Mouse (Mus musculus): ENCODE measurements around the gene Iqsec2.

The Iqsec2 gene

GRCm38 (mm10) chrX:152143941-152144741 is at the start of gene Iqsec2:
Iqsec2 (plus strand) TSS chrX:152144268.
- DNase-seq (ENCODE audit: low spot score), result no peak

- DNase-seq (ENCODE audit: low spot score), result no peak
These were observed 46.5 kb upstream of the Iqsec2 start for GRCm38 (mm10) chrX:152097572-152097971.

- DNase-seq (ENCODE audit: low spot score), result no peak
These were observed 22.4 kb upstream of the Iqsec2 start for GRCm38 (mm10) chrX:152121687-152122086.

- DNase-seq (ENCODE audit: low spot score), result no peak
These were observed 13.3 kb upstream of the Iqsec2 start for GRCm38 (mm10) chrX:152130777-152131176.

GRCm38 (mm10) chrX:152132029-152132428 is 12.0 kb upstream of the Iqsec2 start:
- no peak for DNase-seq (ENCODE audit: low spot score)

GRCm38 (mm10) chrX:152135195-152135594 is 8.9 kb upstream of the Iqsec2 start:
- DNase-seq (ENCODE audit: low spot score), result no peak

GRCm38 (mm10) chrX:152144742-152145214 is 710 bp downstream of the Iqsec2 start:
- no peak for DNase-seq (ENCODE audit: low spot score)

- no peak for DNase-seq (ENCODE audit: low spot score)
These were observed 2.1 kb downstream of the Iqsec2 start for GRCm38 (mm10) chrX:152146150-152146549.

GRCm38 (mm10) chrX:152146691-152147090 is 2.6 kb downstream of the Iqsec2 start:
- DNase-seq (ENCODE audit: low spot score), result no peak

GRCm38 (mm10) chrX:152147451-152148116 is 3.5 kb downstream of the Iqsec2 start:
- peak; percentile 53 for DNase-seq (ENCODE audit: low spot score)

- no peak for DNase-seq (ENCODE audit: low spot score)
These were observed 4.6 kb downstream of the Iqsec2 start for GRCm38 (mm10) chrX:152148706-152149105.

GRCm38 (mm10) chrX:152151709-152152108 is 7.6 kb downstream of the Iqsec2 start:
- DNase-seq (ENCODE audit: low spot score), result no peak

- no peak for DNase-seq (ENCODE audit: low spot score)
These were observed 14.2 kb downstream of the Iqsec2 start for GRCm38 (mm10) chrX:152158294-152158693.

GRCm38 (mm10) chrX:152161404-152161803 is 17.3 kb downstream of the Iqsec2 start:
- no peak for DNase-seq (ENCODE audit: low spot score)

- no peak for DNase-seq (ENCODE audit: low spot score)
These were observed 20.0 kb downstream of the Iqsec2 start for GRCm38 (mm10) chrX:152164061-152164460.

GRCm38 (mm10) chrX:152166161-152166560 is 22.1 kb downstream of the Iqsec2 start:
- DNase-seq (ENCODE audit: low spot score), result no peak

- no peak for DNase-seq (ENCODE audit: low spot score)
These were observed 24.5 kb downstream of the Iqsec2 start for GRCm38 (mm10) chrX:152168521-152168920.

GRCm38 (mm10) chrX:152171041-152172026 is 27.3 kb downstream of the Iqsec2 start:
- no peak for DNase-seq (ENCODE audit: low spot score)

- peak; percentile 12 for DNase-seq (ENCODE audit: low spot score)
These were observed 28.4 kb downstream of the Iqsec2 start for GRCm38 (mm10) chrX:152172487-152172935.

- peak; percentile 20 for DNase-seq (ENCODE audit: low spot score)
These were observed 31.2 kb downstream of the Iqsec2 start for GRCm38 (mm10) chrX:152175284-152175683.

- DNase-seq (ENCODE audit: low spot score), result no peak
These were observed 33.8 kb downstream of the Iqsec2 start for GRCm38 (mm10) chrX:152177897-152178296.
